Mouse (Mus musculus) forebrain, embryonic 10.5 days (tissue): Measurements from ENCODE around the gene Lrrc45. TPM values are rescaled to one million over a fixed set of nuclear protein-coding genes. Genes with fewer than 3 reads are reported as not detected.

Experiments used
- DNase-seq: peaks from one replicate; pipeline ENCODE4 v3.0.0-alpha.2; 2017; ENCODE audit warnings: low spot score; ENCODE audit errors: extremely low spot score
- H3K27ac ChIP-seq: fragments of 300-500 bp; sonication (generic); 2 replicates; pipeline ENCODE4 v1.5.1; 2016; ENCODE audit warnings: mild to moderate bottlenecking
- H3K27me3 ChIP-seq: fragments of 300-500 bp; sonication (generic); 2 replicates; pipeline ENCODE4 v1.6.1; 2016; ENCODE audit warnings: mild to moderate bottlenecking; ENCODE audit not compliant: poor library complexity, severe bottlenecking
- H3K36me3 ChIP-seq: fragments of 300-500 bp; sonication (generic); replicated peaks from 2 replicates; pipeline ENCODE4 v1.6.1; 2016; ENCODE audit warnings: mild to moderate bottlenecking, moderate library complexity
- H3K4me1 ChIP-seq: fragments of 300-500 bp; sonication (generic); 2 replicates; pipeline ENCODE4 v1.6.1; 2016
- H3K4me3 ChIP-seq: fragments of 300-500 bp; sonication (generic); 2 replicates; pipeline ENCODE4 v1.5.1; 2016; ENCODE audit warnings: mild to moderate bottlenecking, moderate library complexity
- H3K9me3 ChIP-seq: fragments of 300-500 bp; sonication (generic); 2 replicates; pipeline ENCODE4 v1.6.1; 2016; ENCODE audit warnings: mild to moderate bottlenecking, moderate library complexity
- WGBS: fragments of 180-500 bp; shearing (Covaris S2); methylation state at CpG from one replicate; pipeline ENCODE4 v1.1.7; 2016; 5-methylcytosine and 5-hydroxymethylcytosine counted together
- polyA plus RNA-seq: library from polyadenylated mRNA; unstranded; fragments of >200 nt; fragmentation: Nextera tagmentation; extraction: Ambion mirVana; gene quantifications from 2 replicates; pipeline ENCODE4 v1.2.1, GENCODE M21; 2016

Lrrc45 gene
- polyA plus RNA-seq, 1 experiment from 2014 or later: 51.9 TPM

- Histone ChIP-seq H3K27ac (peak overlapping the region; percentile 86), H3K4me1 (peaks cover 78% of the 10 kb centered on the region), H3K36me3 (peaks cover 50% of the 10 kb centered on the region), H3K9me3 (no peaks in the 10 kb centered on the region), H3K27me3 (peaks cover 32% of the 10 kb centered on the region), H3K4me3 (peak overlapping the region; percentile 36)
- no peak for DNase-seq
- 38% methylated on average over 5 of the region's 5 CpGs for WGBS
These were observed 5.8 kb upstream of the Lrrc45 start for GRCm38 (mm10) chr11:120707969-120708368.

GRCm38 (mm10) chr11:120709551-120709950 is 4.2 kb upstream of the Lrrc45 start:
- DNase-seq: no peak
- WGBS: 88% methylated on average over 2 of the region's 2 CpGs
- Histone ChIP-seq H3K27me3 (peaks cover 32% of the 10 kb centered on the region), H3K4me3 (no peak overlapping the region), H3K4me1 (peaks cover 76% of the 10 kb centered on the region), H3K27ac (no peak overlapping the region), H3K9me3 (no peaks in the 10 kb centered on the region), H3K36me3 (peaks cover 36% of the 10 kb centered on the region)

GRCm38 (mm10) chr11:120710672-120711071 is 3.1 kb upstream of the Lrrc45 start:
- H3K27ac ChIP-seq: no peak overlapping the region
- H3K36me3 ChIP-seq: peaks cover 40% of the 10 kb centered on the region
- 89% methylated on average over 5 of the region's 5 CpGs for WGBS
- H3K4me3 ChIP-seq: no peak overlapping the region
- peaks cover 23% of the 10 kb centered on the region for H3K27me3 ChIP-seq
- no peak for DNase-seq
- no peaks in the 10 kb centered on the region for H3K9me3 ChIP-seq
- peaks cover 76% of the 10 kb centered on the region for H3K4me1 ChIP-seq

- Histone ChIP-seq H3K9me3 (no peaks in the 10 kb centered on the region), H3K4me3 (peak overlapping the region; percentile 66), H3K27me3 (peaks cover 13% of the 10 kb centered on the region), H3K4me1 (peaks cover 64% of the 10 kb centered on the region), H3K36me3 (peaks cover 53% of the 10 kb centered on the region), H3K27ac (no peak overlapping the region)
- WGBS: 64% methylated on average over 8 of the region's 8 CpGs
- no peak for DNase-seq
These were observed 1.6 kb upstream of the Lrrc45 start for GRCm38 (mm10) chr11:120711980-120712604.

- H3K4me3 ChIP-seq: peak overlapping the region; percentile 66
- peak overlapping the region; percentile 84 for H3K27ac ChIP-seq
- WGBS: 1% methylated on average over 38 of the region's 38 CpGs
- peaks cover 55% of the 10 kb centered on the region for H3K4me1 ChIP-seq
- peaks cover 10% of the 10 kb centered on the region for H3K27me3 ChIP-seq
- H3K9me3 ChIP-seq: no peaks in the 10 kb centered on the region
- peak; percentile 74 for DNase-seq
- H3K36me3 ChIP-seq: peaks cover 61% of the 10 kb centered on the region
These were observed 755 bp upstream of the Lrrc45 start for GRCm38 (mm10) chr11:120712771-120713568.

GRCm38 (mm10) chr11:120714546-120714945 is 821 bp downstream of the Lrrc45 start:
- H3K4me1 ChIP-seq: peaks cover 41% of the 10 kb centered on the region
- 67% methylated on average over 10 of the region's 10 CpGs for WGBS
- no peak for DNase-seq
- H3K27me3 ChIP-seq: peaks cover under 1% of the 10 kb centered on the region; the same call in 1 of the 2 replicates
- no peaks in the 10 kb centered on the region for H3K9me3 ChIP-seq
- H3K4me3 ChIP-seq: peak overlapping the region; percentile 66
- peaks cover 65% of the 10 kb centered on the region for H3K36me3 ChIP-seq
- H3K27ac ChIP-seq: peak overlapping the region; percentile 84

- no peak for DNase-seq
- no peaks in the 10 kb centered on the region for H3K9me3 ChIP-seq
- H3K4me3 ChIP-seq: peak overlapping the region; percentile 66
- WGBS: 90% methylated on average over 9 of the region's 9 CpGs
- H3K27me3 ChIP-seq: peaks cover 6% of the 10 kb centered on the region
- no peak overlapping the region for H3K27ac ChIP-seq
- peaks cover 44% of the 10 kb centered on the region for H3K4me1 ChIP-seq
- H3K36me3 ChIP-seq: peaks cover 65% of the 10 kb centered on the region
These were observed 1.4 kb downstream of the Lrrc45 start for GRCm38 (mm10) chr11:120715131-120715530.

GRCm38 (mm10) chr11:120719242-120719641 is 5.5 kb downstream of the Lrrc45 start:
- Histone ChIP-seq H3K27me3 (peaks cover 48% of the 10 kb centered on the region), H3K27ac (no peak overlapping the region), H3K4me3 (peak overlapping the region; percentile 5; the same call in 1 of the 2 replicates), H3K9me3 (no peaks in the 10 kb centered on the region), H3K4me1 (peaks cover 45% of the 10 kb centered on the region), H3K36me3 (peaks cover 60% of the 10 kb centered on the region)
- no peak for DNase-seq
- 93% methylated on average over 9 of the region's 9 CpGs for WGBS

- H3K27ac ChIP-seq: no peak overlapping the region; the same call in 1 of the 2 replicates
- DNase-seq: no peak
- H3K27me3 ChIP-seq: peaks cover 48% of the 10 kb centered on the region
- no peaks in the 10 kb centered on the region for H3K9me3 ChIP-seq
- H3K4me3 ChIP-seq: peak overlapping the region; percentile 23
- peaks cover 58% of the 10 kb centered on the region for H3K36me3 ChIP-seq
- peaks cover 38% of the 10 kb centered on the region for H3K4me1 ChIP-seq
- WGBS: 93% methylated on average over 13 of the region's 13 CpGs
These were observed 6.2 kb downstream of the Lrrc45 start for GRCm38 (mm10) chr11:120719841-120720376.

- no peaks in the 10 kb centered on the region for H3K9me3 ChIP-seq
- peak; percentile 91 for DNase-seq
- 9% methylated on average over 17 of the region's 17 CpGs for WGBS
- H3K36me3 ChIP-seq: peaks cover 52% of the 10 kb centered on the region
- peak overlapping the region; percentile 71 for H3K4me3 ChIP-seq
- peak overlapping the region; percentile 82 for H3K27ac ChIP-seq
- H3K27me3 ChIP-seq: peaks cover 52% of the 10 kb centered on the region
- H3K4me1 ChIP-seq: peaks cover 33% of the 10 kb centered on the region
These were observed 6.7 kb downstream of the Lrrc45 start for GRCm38 (mm10) chr11:120720450-120720849.

GRCm38 (mm10) chr11:120721124-120722066 is 7.7 kb downstream of the Lrrc45 start, which contains the start of gene Rac3:
Rac3 (plus strand) TSS chr11:120721470.
- H3K36me3 ChIP-seq: peaks cover 44% of the 10 kb centered on the region
- peak within 1 kb of the TSS; percentile 82 for H3K27ac ChIP-seq
- H3K27me3 ChIP-seq: peaks cover 61% of the 10 kb centered on the region
- H3K4me1 ChIP-seq: peaks cover 33% of the 10 kb centered on the region
- H3K4me3 ChIP-seq: peak within 1 kb of the TSS; percentile 71
- no peaks in the 10 kb centered on the region for H3K9me3 ChIP-seq
- WGBS: under 1% methylated on average over 89 of the region's 90 CpGs
- DNase-seq: peak; percentile 77

GRCm38 (mm10) chr11:120722067-120722630 is 8.4 kb downstream of the Lrrc45 start:
- peaks cover 67% of the 10 kb centered on the region for H3K27me3 ChIP-seq
- H3K9me3 ChIP-seq: no peaks in the 10 kb centered on the region
- WGBS: 20% methylated on average over 21 of the region's 21 CpGs
- peak overlapping the region; percentile 71 for H3K4me3 ChIP-seq
- DNase-seq: no peak
- H3K27ac ChIP-seq: peak overlapping the region; percentile 82
- H3K36me3 ChIP-seq: peaks cover 37% of the 10 kb centered on the region
- H3K4me1 ChIP-seq: peaks cover 40% of the 10 kb centered on the region
